Mouse (Mus musculus) neural tube, embryonic 15.5 days (tissue): ENCODE results near the gene Pygl. TPM values are rescaled to one million over a fixed set of nuclear protein-coding genes. Genes with fewer than 3 reads are reported as not detected.

Experiments used
- ATAC-seq: fragments of 200-750 bp; cut with Nextera tagmentation; 2 replicates; pipeline ENCODE4 v1.8.0; 2017; ENCODE audit warnings: mild to moderate bottlenecking, moderate TSS enrichment, moderate library complexity; ENCODE audit not compliant: low FRiP score
- H3K27ac ChIP-seq: fragments of 300-500 bp; sonication (generic); replicated peaks from 2 replicates; pipeline ENCODE4 v1.5.1; 2015; ENCODE audit warnings: mild to moderate bottlenecking, inconsistent platforms
- H3K27me3 ChIP-seq: fragments of 300-500 bp; sonication (generic); replicated peaks from 2 replicates; pipeline ENCODE4 v1.6.1; 2015; ENCODE audit warnings: inconsistent platforms
- H3K36me3 ChIP-seq: fragments of 300-500 bp; sonication (generic); 2 replicates; pipeline ENCODE4 v1.6.1; 2015; ENCODE audit warnings: inconsistent platforms
- H3K4me1 ChIP-seq: fragments of 300-500 bp; sonication (generic); 2 replicates; pipeline ENCODE4 v1.6.1; 2015; ENCODE audit warnings: inconsistent platforms
- H3K4me2 ChIP-seq: fragments of 300-500 bp; sonication (generic); 2 replicates; pipeline ENCODE4 v1.6.1; 2015; ENCODE audit warnings: inconsistent platforms, mild to moderate bottlenecking, moderate library complexity
- H3K4me3 ChIP-seq: fragments of 300-500 bp; sonication (generic); replicated peaks from 2 replicates; pipeline ENCODE4 v1.5.1; 2015; ENCODE audit warnings: mild to moderate bottlenecking, inconsistent platforms
- H3K9ac ChIP-seq: fragments of 300-500 bp; sonication (generic); replicated peaks from 2 replicates; pipeline ENCODE4 v1.6.1; 2015; ENCODE audit warnings: mild to moderate bottlenecking, inconsistent platforms
- H3K9me3 ChIP-seq: fragments of 300-500 bp; sonication (generic); replicated peaks from 2 replicates; pipeline ENCODE4 v1.6.1; 2016; ENCODE audit warnings: inconsistent platforms
- WGBS: fragments of 180-500 bp; shearing (Covaris S2); methylation state at CpG from one replicate; pipeline ENCODE4 v1.1.7; 2015; ENCODE audit warnings: mixed read lengths; 5-methylcytosine and 5-hydroxymethylcytosine counted together
- polyA plus RNA-seq: library from polyadenylated mRNA; unstranded; fragments of >200 nt; fragmentation: Nextera tagmentation; extraction: Ambion mirVana; gene quantifications from 2 replicates; pipeline ENCODE4 v1.2.1, GENCODE M21; 2015

Pygl gene
- polyA plus RNA-seq: 10.0 and 17.0 TPM in 2 replicates

DNA sequence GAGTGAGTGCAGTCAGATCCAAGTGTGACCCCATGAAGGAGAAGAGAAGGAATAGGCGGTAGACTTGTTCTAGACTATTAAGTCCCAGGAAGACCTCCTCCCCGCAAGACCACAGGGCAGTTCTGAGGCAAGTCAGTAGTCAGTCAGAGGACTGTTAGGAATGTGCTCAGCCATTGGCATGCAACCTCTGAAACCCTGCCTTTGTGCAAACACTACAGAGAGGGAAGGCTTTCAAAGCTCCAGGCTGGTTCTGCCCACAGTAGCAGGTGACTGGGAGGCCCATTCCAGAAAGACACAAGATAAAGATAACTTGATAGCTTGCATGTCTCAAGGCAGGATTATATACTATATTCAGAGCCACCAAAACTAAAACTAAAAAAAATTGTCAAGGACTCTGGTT lies at the start of gene Pygl:
Pygl (minus strand) TSS at position 195 of the 400 bp plus-strand sequence.
- Histone ChIP-seq H3K36me3 (no peaks in the 10 kb centered on the region), H3K4me1 (peaks cover 19% of the 10 kb centered on the region), H3K27me3 (no peaks in the 10 kb centered on the region), H3K9me3 (no peaks in the 10 kb centered on the region), H3K27ac (no peak within 1 kb of the TSS; the same call in 1 of the 2 replicates), H3K4me3 (no peak within 1 kb of the TSS), H3K9ac (no peak within 1 kb of the TSS), H3K4me2 (no peak within 1 kb of the TSS)
- WGBS: 90% methylated on average over 2 of the region's 2 CpGs
- ATAC-seq: no peak

DNA sequence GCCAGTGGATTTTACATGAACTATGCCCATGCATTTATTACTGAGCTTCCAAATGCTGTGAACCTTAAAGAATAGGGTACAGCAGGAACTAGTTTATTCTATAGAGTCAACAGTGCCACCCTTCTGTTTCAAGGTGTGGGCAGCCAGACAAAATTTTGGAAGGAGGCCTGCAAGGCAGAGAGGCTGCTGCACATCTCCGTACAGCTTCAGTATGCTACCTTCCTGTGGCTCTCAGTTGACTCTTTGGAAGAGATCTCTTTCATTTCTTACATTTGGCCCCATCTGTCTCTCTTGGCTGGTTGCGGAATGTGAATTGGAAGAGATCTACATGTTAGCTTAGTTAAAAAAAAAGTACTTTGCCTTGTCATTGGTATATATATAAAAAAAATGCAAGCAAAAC lies 49.6 kb upstream of the Pygl start:
- 93% methylated on average over 2 of the region's 2 CpGs for WGBS
- Histone ChIP-seq H3K9ac (no peak overlapping the region), H3K4me3 (no peak overlapping the region), H3K27me3 (no peaks in the 10 kb centered on the region), H3K36me3 (peaks cover 35% of the 10 kb centered on the region), H3K27ac (no peak overlapping the region), H3K9me3 (no peaks in the 10 kb centered on the region), H3K4me1 (no peaks in the 10 kb centered on the region), H3K4me2 (no peak overlapping the region)
- no peak for ATAC-seq

DNA sequence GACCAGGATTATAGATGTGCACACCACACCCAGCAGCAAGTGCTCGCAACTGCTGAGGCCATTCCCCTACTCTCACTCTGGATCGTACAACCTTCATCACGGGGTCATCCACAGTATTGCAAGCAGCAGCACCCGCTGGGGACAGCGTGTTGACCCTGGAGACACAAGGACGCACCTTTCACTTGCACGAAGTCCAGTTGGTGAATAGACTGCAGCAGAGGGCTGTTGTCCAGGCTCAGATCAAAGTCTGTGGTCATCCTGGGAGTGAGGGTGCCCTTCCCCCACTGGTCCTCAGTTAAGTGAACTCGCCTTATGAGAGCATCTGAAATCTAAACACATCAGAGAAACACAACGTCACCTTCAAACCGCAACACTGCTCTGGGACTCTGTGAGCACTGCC lies 49.1 kb upstream of the Pygl start:
- Histone ChIP-seq H3K9me3 (no peaks in the 10 kb centered on the region), H3K9ac (no peak overlapping the region), H3K4me2 (no peak overlapping the region), H3K27ac (no peak overlapping the region), H3K4me3 (no peak overlapping the region), H3K4me1 (no peaks in the 10 kb centered on the region), H3K36me3 (peaks cover 36% of the 10 kb centered on the region), H3K27me3 (no peaks in the 10 kb centered on the region)
- WGBS: 88% methylated on average over 10 of the region's 10 CpGs
- no peak for ATAC-seq

DNA sequence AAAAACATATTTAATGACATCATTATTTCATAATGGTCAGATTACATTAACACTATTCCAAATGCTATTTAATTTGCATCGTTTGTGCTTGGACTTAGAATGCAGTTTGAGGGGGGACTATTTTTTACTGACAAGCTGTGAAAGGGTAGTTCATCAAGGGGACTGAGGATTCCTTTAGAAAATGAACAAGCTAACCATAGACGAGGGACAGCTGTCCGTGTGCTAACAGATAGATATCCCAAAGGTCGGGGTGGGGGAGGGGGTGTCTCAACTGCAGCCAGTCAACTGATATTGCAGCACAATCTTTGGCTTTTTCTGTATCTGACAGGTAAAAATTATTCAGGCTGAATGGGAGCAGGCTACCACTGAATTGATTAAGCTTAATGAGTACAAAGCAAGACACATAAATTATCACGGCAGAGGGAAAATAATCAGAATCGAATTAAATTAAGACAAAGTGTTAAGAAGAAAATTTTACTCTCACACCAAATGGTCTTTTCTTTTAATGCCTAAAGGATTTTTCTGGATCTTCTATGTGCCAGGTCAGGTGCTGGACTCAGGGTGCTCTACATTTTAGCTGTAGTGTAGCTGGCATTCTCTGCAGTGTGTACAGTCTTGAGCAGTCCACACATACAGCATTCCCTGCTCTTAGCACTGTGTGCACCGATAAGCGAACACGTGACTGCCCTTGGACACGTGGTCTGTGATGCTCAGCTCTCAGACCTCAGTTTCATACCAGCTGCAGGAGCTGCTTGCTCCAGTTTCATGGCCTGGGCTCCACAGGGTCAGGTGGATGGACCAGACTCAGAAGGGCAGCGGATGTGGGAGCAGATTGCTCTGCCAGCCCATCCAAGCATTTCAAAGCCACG lies 46.0 kb upstream of the Pygl start:
- Histone ChIP-seq H3K4me3 (no peak overlapping the region), H3K27me3 (no peaks in the 10 kb centered on the region), H3K4me2 (no peak overlapping the region), H3K36me3 (peaks cover 40% of the 10 kb centered on the region), H3K9ac (no peak overlapping the region), H3K9me3 (no peaks in the 10 kb centered on the region), H3K4me1 (no peaks in the 10 kb centered on the region), H3K27ac (no peak overlapping the region)
- ATAC-seq: no peak
- 59% methylated on average over 12 of the region's 12 CpGs for WGBS

DNA sequence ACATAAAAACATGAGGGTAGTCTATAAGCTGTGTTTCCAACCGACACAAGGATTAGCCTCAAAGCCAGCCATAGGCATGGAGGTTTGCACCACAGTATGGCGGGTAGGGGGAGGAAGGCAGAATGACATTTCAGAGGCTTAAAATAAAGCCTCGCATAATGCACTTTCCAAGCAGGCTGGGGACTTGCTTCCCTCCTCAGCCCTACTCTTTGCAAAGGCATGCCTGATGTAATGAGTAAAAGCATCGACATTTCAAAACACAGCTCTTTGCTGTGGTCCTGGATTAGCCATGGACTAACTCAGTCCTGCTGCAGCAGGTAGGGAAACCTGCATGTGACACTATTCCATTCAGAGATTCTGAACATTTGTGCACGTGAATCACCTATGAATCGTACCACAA lies 38.4 kb upstream of the Pygl start:
- WGBS: 85% methylated on average over 6 of the region's 6 CpGs
- ATAC-seq: no peak
- no peak overlapping the region for H3K9ac ChIP-seq

DNA sequence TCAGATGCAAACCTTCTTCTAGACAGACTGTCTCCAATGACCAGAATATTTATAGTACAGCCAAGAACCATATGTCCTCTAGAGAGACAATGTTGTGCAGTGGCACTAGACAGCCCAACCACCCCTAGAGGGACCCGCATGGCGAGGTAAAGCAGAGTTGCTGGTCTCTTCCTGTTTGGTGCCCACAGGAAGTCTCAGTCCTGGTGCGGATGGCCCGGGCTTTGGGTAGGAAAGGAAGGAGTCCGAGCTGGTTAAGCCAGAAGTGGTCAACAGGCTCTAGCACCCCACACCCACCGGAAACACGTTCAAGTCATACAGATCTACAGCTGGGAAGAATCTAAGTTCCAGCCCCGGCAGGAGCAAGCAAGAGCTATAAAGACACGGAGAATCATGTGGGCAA lies 36.0 kb upstream of the Pygl start:
- Histone ChIP-seq H3K4me1 (no peaks in the 10 kb centered on the region), H3K9me3 (no peaks in the 10 kb centered on the region), H3K27me3 (no peaks in the 10 kb centered on the region), H3K4me2 (no peak overlapping the region), H3K27ac (no peak overlapping the region), H3K4me3 (no peak overlapping the region), H3K36me3 (peaks cover 48% of the 10 kb centered on the region), H3K9ac (no peak overlapping the region)
- 94% methylated on average over 9 of the region's 9 CpGs for WGBS
- ATAC-seq: no peak

More for the DNA sequence above, 38.4 kb upstream of the Pygl start:
- no peak overlapping the region for H3K4me3 ChIP-seq
- H3K4me2 ChIP-seq: no peak overlapping the region
- H3K36me3 ChIP-seq: peaks cover 48% of the 10 kb centered on the region
- H3K27ac ChIP-seq: no peak overlapping the region
- no peaks in the 10 kb centered on the region for H3K27me3 ChIP-seq
- H3K4me1 ChIP-seq: no peaks in the 10 kb centered on the region
- no peaks in the 10 kb centered on the region for H3K9me3 ChIP-seq

DNA sequence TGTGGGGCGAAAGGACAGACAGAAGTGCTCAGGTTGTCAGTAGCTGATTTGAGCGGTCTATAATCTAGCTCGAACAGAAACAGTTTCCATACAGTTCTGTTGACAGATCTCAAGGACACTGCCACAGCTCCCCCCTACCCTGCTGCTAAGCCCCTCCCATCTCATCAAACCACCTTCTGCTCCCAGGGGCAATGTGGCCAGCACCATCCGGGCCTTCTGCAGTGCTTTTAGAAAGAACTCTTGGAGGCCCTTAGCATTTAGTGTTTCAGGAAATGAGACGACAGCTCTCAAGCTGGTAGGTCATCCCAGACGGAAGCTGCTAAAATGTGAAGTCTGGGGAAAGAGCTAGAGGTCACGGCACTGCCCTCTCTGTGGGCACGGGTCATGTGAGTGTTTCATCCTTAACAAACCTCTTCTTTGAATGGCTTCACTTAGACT lies 35.2 kb upstream of the Pygl start:
- no peak for ATAC-seq
- Histone ChIP-seq H3K36me3 (peaks cover 42% of the 10 kb centered on the region), H3K9ac (no peak overlapping the region), H3K9me3 (no peaks in the 10 kb centered on the region), H3K4me3 (no peak overlapping the region), H3K27ac (no peak overlapping the region), H3K4me1 (no peaks in the 10 kb centered on the region), H3K4me2 (no peak overlapping the region), H3K27me3 (no peaks in the 10 kb centered on the region)
- 46% methylated on average over 8 of the region's 8 CpGs for WGBS

DNA sequence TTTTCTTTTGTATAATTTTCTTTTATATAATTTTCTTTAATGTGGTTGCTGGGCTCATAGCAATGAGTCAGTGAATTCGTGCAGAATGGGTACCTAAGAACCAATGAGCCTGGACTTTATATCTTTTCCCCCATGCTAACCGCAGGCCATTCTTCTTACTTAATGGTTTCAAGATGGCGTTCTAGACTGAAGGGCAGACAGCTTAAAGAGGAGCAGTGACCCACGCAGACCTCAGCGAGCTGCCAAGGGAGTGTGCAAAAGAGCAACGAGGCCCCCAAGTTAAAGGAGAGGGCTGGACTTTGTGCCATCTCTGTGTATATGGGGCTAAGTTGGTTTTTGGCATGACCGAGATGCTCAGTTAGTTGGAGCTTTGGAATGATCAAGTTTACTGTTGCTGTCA lies 32.4 kb upstream of the Pygl start:
- Histone ChIP-seq H3K9me3 (no peaks in the 10 kb centered on the region), H3K4me1 (no peaks in the 10 kb centered on the region), H3K9ac (no peak overlapping the region), H3K36me3 (peaks cover 37% of the 10 kb centered on the region), H3K4me3 (no peak overlapping the region), H3K4me2 (no peak overlapping the region), H3K27me3 (no peaks in the 10 kb centered on the region), H3K27ac (no peak overlapping the region)
- 21% methylated on average over 7 of the region's 7 CpGs for WGBS
- no peak for ATAC-seq

DNA sequence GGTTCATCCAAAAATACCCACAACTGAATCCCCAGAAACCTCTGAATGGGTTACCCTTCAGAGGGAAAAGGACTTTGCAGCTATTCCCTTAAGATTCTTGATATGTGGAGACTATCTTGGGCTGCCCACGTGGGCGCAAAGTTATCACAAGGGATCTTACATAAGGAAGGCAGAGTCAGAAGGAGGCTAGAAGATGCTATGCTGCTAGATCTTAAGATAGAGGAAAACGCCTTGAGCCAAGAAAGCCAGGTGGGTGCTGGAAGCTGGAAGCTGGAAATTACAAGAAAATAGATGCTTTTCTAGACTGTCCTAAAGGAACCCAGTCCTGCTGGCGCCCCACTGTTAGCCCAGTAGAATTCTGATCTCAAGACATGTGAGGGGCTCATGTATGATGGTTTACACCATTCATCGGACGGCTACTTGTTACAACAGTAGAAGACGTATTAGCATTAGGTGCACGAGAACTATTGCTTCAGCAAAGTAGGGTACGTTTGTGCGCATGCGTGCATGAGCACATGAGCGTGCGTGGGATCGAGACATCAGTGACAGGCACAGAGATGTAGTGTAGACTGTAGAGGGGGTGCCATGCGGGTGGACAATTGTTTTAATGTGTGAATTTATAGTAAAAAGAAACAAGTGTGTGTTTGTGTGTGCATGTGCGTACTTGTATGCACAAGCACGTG lies 31.1 kb upstream of the Pygl start:
- H3K9me3 ChIP-seq: no peaks in the 10 kb centered on the region
- H3K9ac ChIP-seq: no peak overlapping the region
- no peaks in the 10 kb centered on the region for H3K27me3 ChIP-seq
- H3K4me3 ChIP-seq: no peak overlapping the region
- H3K4me1 ChIP-seq: no peaks in the 10 kb centered on the region
- no peak overlapping the region for H3K27ac ChIP-seq
- WGBS: 94% methylated on average over 17 of the region's 17 CpGs
- no peak overlapping the region for H3K4me2 ChIP-seq
- ATAC-seq: no peak
- peaks cover 29% of the 10 kb centered on the region for H3K36me3 ChIP-seq

DNA sequence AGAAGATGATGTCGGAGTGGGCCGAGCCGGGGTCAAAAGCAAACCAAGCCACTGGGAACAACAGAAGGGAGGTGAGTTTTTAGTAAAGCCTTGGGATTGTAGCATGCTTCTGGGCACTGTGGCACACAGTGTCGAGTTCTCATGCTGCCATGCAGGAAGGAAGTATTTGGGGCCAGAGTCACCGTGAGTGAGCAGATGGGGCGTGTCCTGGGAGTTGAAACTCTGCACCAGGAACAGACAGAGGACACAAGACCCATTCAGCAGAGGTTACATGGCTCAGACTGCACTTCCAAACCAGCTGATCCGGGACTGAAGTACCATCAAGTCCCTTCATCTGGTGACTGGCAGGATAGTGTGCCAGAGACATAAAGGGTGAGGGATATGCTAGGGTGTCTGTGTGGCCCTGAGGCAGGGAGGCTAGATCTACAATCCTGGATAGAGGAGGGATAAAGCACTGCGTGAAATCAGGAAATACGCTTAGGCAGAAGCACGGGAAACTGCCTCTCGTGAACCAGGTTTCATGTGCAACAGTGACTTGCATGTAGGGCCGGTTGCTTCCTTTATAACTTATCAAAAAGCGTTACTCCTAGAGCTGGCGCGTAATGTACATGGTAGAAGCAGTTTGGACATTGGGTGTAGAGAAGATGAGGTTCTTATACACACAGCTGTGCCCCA lies 20.1 kb upstream of the Pygl start:
- Histone ChIP-seq H3K27ac (no peak overlapping the region), H3K36me3 (peaks cover 16% of the 10 kb centered on the region), H3K4me3 (no peak overlapping the region), H3K4me1 (peaks cover 8% of the 10 kb centered on the region; the same call in 1 of the 2 replicates), H3K27me3 (no peaks in the 10 kb centered on the region), H3K9me3 (no peaks in the 10 kb centered on the region), H3K9ac (no peak overlapping the region), H3K4me2 (no peak overlapping the region)
- no peak for ATAC-seq
- 88% methylated on average over 15 of the region's 15 CpGs for WGBS

DNA sequence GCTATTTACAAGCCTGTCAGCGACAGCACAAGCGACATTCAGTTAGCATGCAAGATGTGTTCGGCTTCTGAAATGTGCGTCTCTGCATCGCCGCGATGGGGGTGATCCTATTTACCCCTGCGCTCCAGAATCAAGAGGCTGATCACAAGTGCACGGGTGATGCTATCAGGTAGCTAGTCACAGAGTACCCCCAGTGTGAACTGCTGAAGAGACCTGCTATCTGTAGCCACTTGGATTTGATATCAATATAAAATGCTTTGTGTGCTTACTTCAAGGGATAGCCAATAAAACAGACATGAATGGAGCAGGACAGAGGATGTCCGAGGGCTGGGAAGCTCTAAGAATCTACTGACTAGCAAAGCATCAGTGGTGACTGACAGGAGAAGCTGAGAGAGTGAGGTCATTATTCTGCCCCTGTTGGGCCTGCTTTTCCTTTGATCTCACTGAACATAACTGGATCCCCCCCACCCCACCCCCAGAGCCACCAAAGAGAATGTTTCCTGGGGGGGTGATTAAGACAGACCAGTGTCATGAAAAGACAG lies 18.4 kb upstream of the Pygl start:
- WGBS: 74% methylated on average over 10 of the region's 10 CpGs
- H3K36me3 ChIP-seq: peaks cover 25% of the 10 kb centered on the region
- no peak overlapping the region for H3K27ac ChIP-seq
- no peak overlapping the region for H3K4me2 ChIP-seq
- H3K9ac ChIP-seq: no peak overlapping the region
- no peak overlapping the region for H3K4me3 ChIP-seq
- no peak for ATAC-seq
- peaks cover 8% of the 10 kb centered on the region; the same call in 1 of the 2 replicates for H3K4me1 ChIP-seq
- no peaks in the 10 kb centered on the region for H3K9me3 ChIP-seq
- H3K27me3 ChIP-seq: no peaks in the 10 kb centered on the region
